Mouse (Mus musculus): ENCODE data around the gene Pou2f2.

The Pou2f2 gene

DNA sequence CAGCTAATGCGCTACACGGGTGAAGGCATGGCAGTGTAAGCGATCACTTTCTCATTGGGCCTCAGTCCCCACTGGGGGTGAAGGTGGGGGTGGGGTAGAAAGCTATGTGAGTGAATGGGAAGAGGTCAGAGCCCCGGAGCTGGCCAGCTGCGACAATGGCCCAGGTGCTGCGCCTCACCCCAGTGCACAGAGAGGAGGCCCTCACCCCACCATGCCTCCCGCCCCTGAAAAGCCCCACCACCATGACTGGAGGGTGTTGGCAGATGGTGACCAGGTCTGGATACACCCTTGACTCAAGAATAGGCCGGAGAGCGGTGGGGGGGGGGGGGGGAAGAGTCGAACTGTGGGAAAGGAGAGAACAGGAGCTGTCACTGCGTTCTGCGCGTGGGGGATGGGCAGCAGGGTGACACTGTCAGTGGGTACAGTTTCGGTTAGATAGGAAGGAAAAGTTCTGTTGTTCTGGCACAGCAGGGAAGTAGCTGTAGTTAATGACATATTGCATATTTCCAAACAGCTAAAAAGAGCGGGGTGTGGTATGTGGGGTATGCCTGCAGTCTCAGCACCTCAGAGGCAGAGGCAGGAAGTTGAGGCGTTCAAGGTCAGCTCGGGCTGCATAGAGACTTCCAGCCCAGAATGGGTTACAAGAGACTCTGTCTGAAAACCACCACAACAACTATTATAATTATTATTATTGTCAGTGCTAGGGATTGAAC lies 72.6 kb downstream of the Pou2f2 start:
- in situ Hi-C loops (cut with MboI; ENCODE audit: unreplicated experiment in 2 of 2), result loop anchor here in 1 of 2 experiments (10.0 kb wide), 1 partner anchor 288 kb away; the partner anchor contains the start of gene Lipe

DNA sequence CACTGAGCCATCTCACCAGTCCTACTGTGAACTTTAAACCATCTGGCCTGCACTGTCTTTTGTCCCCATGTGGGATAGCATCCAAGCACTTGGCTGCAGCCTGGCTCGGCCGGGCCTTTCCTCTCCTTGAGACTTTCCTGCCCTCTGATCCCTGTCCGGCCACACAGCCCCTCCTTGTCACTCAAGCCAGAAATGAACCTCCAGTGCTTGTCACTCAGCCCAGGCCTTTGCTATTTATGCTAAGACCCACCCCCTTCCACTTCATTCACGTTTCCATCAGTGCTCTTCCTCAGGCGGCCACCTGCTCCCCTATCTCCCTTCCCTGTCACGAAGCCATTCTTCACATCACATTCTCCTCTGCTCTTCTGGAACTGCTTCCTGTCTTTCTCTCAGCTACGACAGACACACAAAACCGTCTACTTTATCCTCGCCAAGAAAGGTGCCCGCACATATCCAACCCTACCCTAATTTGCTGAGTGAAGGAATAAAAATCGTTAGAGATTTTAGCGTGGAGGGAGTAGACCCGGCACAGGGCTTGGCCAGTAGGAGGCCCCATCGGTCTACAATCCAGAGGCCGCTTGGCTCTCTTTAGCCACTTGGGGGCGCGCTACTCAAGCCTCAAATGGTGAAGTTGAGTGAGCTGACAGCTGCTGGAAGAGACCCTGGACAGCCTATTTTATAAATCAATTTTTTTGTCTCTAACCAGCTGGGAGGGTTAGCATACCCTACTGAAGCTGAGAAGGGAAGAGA lies 73.9 kb downstream of the Pou2f2 start:
- in situ Hi-C loops (cut with MboI; ENCODE audit: unreplicated experiment in 2 of 2), result loop anchor here in 1 of 2 experiments (10.0 kb wide), 1 partner anchor 289 kb away; the partner anchor contains the start of gene Lipe

DNA sequence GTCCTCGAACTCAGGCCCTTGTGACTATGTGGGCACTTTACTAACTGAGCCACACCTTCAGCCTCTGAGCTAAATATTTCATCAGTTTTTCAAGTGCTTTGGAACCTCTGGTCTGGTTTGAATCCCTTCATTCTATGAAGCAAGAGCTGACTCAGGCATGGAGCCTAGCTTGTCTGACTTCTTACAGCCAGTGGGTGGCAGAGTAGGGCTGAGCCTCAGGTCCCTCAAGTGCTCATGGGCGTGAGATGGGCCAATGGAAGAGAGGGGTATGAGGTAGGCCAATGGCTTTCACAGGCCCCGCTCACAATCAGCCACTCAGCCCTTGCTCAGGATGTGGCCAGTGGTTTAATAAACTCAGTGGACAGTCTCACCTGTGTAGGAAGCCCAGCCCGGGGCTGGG lies 79.9 kb downstream of the Pou2f2 start:
- in situ Hi-C loops (cut with MboI; ENCODE audit: unreplicated experiment in 2 of 2), result loop anchor here in 1 of 2 experiments (5.0 to 10.0 kb wide), 2 partner anchors 45 to 228 kb away; no protein-coding TSS in a partner anchor

- in situ Hi-C loops (cut with MboI; ENCODE audit: unreplicated experiment in 2 of 2), result loop anchor here in 1 of 2 experiments (5.0 to 10.0 kb wide), 2 partner anchors 47 to 229 kb away; no protein-coding TSS in a partner anchor
Observed at GRCm38 (mm10) chr7:25098169-25098568, 81.4 kb downstream of the Pou2f2 start.

- in situ Hi-C loops (cut with MboI; ENCODE audit: unreplicated experiment in 2 of 2), result loop anchor here in 1 of 2 experiments (10.0 kb wide), 1 partner anchor 55 kb away; no protein-coding TSS in a partner anchor
Observed at GRCm38 (mm10) chr7:25089875-25090274, 89.7 kb downstream of the Pou2f2 start.

DNA sequence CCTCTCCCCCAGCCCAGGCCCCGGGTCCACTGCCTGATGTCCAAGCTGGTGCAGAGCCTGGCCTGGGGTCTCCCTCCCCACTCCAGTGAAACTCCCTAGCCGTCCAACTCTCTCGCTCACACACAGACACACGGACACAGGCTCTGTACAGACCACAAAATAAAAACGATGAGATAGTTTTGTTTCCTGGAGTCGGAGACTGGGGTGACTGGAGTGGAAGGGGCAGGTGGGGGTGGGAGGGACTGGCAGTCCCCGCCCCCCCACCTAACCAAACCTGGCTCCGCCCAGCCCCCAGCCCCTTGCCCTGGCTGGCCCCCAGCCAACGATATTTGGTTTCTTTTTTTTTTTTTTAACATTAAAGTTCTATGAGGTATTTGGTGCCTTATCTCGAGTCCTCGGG lies 90.6 kb downstream of the Pou2f2 start:
- in situ Hi-C loops (cut with MboI; ENCODE audit: unreplicated experiment in 2 of 2), result no loop called here

DNA sequence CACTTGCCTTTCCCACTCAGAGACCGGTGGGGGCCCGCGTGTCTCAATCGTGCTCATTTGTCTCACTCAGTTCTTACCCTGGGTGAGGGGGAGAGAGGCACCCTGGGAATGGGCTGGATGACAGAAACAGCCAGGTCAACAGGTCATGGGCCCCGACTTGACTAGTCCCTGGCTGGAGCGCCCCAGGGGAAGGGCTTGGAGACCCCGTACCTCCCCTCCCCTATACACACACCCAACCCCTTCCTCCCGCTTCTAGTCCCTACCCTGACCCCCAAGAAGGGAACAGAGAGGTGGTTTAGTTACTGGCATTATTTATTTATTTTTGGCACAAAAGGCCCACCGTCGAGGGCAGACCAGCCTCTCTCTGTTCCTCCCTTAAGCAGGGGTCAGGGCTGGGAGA lies 91.0 kb downstream of the Pou2f2 start:
- in situ Hi-C loops (cut with MboI; ENCODE audit: unreplicated experiment in 2 of 2), result no loop called here

DNA sequence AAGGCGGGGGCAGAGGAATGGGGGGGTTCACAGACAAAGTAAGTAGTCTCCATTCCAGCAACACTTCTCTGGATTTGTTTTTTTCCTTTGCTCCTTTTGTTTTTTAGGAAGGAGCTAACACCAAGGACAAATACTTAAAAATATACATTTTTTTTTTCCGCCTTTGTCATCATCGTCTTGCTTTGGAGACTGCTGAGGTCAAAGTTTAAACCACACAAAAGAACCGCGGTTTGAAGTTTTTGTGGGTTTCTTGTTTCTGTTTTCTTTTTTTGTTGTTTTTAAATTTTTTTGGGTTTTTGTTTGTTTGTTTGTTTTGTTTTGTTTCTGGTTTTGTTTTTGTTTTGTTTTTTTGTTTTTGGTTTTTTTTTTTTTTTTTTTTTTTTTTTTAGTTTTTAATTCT lies 91.6 kb downstream of the Pou2f2 start:
- in situ Hi-C loops (cut with MboI; ENCODE audit: unreplicated experiment in 2 of 2), result no loop called here

DNA sequence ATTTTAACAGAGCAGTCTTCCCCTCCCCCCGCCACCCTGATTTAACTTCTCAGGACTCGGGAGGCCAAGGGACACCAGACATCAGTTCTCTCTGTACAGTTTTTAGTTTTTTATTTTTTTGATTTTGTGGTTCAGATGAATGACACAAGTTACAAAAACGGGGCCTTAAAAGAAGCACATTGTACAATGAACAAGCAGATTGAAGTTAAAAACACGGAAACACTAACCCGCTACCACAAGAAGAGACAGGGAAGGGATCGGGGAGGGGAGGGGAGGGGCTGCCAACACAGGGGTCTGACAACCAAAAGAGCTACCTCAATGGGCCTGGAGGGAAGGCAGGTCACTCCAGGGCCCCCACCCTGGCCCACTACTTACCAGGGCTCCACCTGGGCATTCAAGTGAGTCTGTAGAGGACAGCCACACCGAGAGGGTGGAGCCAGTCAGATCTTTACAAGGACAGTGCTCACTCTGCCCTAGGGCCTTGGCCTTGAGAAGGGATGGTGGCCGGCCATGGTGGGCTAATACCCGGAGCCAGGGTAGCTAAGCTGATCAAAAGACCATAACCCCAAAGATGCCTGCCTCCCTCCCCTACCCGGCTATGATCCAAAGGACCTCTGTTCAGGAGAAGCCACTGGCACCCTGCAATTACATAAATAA lies 92.1 kb downstream of the Pou2f2 start:
- in situ Hi-C loops (cut with MboI; ENCODE audit: unreplicated experiment in 2 of 2), result no loop called here

DNA sequence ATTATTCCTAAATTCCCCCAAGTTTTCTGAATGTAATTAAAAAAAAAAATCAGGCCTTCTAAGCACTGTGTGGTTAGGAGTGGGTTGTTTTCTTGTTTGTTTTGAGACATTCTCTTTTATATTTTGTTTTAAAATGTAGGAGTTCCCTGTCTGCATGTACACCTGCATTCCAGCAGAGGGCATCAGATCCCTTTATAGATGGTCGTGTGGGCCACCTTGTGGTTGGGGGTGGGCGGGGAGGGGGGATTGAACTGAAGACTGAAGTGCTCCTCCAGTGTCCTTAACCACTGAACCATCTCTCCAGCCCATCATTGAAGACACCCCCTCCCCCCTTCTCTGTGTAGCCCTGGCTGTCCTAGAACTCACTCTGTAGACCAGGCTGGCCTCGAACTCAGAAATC lies 92.9 kb downstream of the Pou2f2 start:
- in situ Hi-C loops (cut with MboI; ENCODE audit: unreplicated experiment in 2 of 2), result no loop called here

- in situ Hi-C loops (cut with MboI; ENCODE audit: unreplicated experiment in 2 of 2), result loop anchor here in 1 of 2 experiments (5.0 kb wide), 2 partner anchors 243 to 318 kb away; no protein-coding TSS in a partner anchor
Observed at GRCm38 (mm10) chr7:25084621-25085020, 94.9 kb downstream of the Pou2f2 start.

- in situ Hi-C loops (cut with MboI; ENCODE audit: unreplicated experiment in 2 of 2), result loop anchor here in 1 of 2 experiments (5.0 kb wide), 2 partner anchors 245 to 320 kb away; no protein-coding TSS in a partner anchor
Observed at GRCm38 (mm10) chr7:25082510-25082909, 97.0 kb downstream of the Pou2f2 start.

DNA sequence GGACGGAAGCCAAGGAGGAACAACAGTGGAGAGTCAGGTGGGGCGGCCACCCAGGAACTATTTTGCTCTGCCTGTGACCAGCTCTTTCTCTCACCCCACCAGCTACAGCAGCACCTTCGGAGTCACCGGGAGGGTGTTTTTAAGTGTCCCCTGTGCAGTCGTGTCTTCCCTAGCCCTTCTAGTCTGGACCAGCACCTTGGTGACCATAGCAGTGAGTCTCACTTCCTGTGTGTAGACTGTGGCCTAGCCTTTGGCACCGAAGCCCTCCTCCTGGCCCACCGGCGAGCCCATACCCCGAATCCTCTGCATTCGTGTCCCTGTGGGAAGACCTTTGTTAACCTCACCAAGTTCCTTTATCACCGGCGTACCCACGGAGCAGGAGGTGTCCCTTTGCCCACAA lies 99.1 kb downstream of the Pou2f2 start:
- in situ Hi-C loops (cut with MboI; ENCODE audit: unreplicated experiment in 2 of 2), result loop anchor here in 1 of 2 experiments (5.0 kb wide), 2 partner anchors 247 to 322 kb away; no protein-coding TSS in a partner anchor

DNA sequence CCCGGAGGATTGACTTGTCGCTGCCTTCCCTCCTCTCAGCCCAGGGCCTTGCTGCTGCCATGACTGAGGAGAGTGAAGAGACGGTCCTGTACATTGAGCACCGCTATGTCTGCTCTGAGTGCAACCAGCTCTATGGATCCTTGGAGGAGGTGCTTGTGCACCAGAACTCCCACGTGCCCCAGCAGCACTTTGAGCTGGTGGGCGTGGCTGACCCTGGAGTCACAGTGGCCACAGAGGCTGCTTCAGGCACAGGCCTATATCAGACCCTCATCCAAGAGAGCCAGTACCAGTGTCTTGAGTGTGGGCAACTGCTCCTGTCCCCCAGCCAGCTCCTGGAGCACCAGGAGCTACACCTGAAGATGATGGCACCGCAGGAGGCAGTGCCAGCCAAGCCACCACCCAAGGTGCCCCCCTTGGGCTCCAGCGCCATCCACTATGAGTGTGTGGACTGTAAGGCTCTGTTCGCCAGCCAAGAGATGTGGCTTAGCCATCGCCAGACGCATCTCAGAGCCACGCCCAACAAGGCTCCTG lies 100.0 kb downstream of the Pou2f2 start:
- in situ Hi-C loops (cut with MboI; ENCODE audit: unreplicated experiment in 2 of 2), result loop anchor here in 1 of 2 experiments (5.0 kb wide), 2 partner anchors 248 to 323 kb away; no protein-coding TSS in a partner anchor

DNA sequence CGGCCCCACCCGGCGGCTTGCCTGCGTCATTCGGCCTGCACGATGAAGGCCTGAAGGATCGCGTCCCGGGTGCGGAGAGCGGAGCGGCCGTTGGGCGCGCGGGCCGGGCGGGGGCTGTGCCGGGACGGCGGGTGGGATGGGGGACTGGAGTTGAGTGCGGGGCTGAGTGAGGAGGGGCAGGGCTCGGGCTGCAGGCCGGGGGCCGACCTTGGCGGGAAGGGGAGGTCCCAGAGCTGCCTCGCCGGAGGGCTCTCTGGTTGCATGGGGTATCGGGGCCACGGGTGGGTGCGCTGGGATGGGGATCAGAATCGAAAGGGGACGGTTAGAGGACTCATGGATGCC lies 102.1 kb downstream of the Pou2f2 start:
- in situ Hi-C loops (cut with MboI; ENCODE audit: unreplicated experiment in 2 of 2), result no loop called here

GRCm38 (mm10) chr7:25076663-25077413 lies 102.7 kb downstream of the Pou2f2 start:
- in situ Hi-C loops (cut with MboI; ENCODE audit: unreplicated experiment in 2 of 2), result no loop called here

DNA sequence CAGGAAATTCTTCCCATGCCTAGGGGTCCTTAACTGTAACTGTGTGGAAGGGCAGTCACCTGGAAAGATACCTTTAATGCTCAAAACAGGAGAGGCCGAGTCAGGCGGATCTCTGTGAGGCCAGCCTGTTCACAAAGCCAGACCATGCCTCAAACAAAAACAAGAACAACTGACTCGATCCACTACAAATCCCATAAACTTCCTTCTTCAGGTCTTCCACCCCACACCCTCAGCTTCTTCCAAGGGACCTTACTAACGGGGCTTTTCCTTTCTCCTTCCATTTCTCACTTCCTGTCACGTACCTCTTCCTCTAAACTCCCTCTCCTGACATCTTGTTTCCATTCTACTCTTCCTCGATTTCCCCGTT lies 103.2 kb downstream of the Pou2f2 start:
- in situ Hi-C loops (cut with MboI; ENCODE audit: unreplicated experiment in 2 of 2), result no loop called here

DNA sequence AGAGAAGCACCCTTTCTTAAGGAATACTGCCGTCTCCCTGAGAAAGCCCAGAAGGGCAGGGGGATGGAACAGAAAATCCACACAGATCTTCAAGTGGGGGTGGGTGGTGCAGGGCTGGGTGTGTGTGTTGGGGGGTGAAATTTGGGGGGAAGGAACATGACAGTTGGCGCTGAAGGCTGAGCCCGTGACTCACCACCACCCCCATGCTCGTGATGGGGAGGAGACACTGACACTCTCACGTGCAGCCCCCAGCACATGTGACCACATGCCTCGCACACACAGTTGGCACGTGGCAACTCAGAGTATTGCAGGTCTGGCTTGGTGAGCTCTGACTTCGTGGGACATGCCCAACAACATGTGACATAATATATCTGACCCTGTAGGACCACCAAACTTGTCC lies 105.6 kb downstream of the Pou2f2 start:
- in situ Hi-C loops (cut with MboI; ENCODE audit: unreplicated experiment in 2 of 2), result no loop called here

GRCm38 (mm10) chr7:25072716-25073390 lies 106.7 kb downstream of the Pou2f2 start:
- in situ Hi-C loops (cut with MboI; ENCODE audit: unreplicated experiment in 2 of 2), result no loop called here
